In genomic region chr5:102751661-102752307, GRCm38 (mm10) we compare ENCODE assay signal across 19 mouse cellular contexts.
DNase-seq lines count a peak whose midpoint lies in the region; TF ChIP-seq lines count a peak whose summit lies in the region.
"Had no signal": no experiment of that assay in that cellular context is flagged by ENCODE, and none has a peak within 500 bp of the region (broad histone marks: within the 10 kb centered on the region; RNA-seq: fewer than 3 reads in every experiment).

No protein-coding gene starts in this region.

- WGBS in heart, adult 2 months, result 33% methylated on average over 5 of the region's 5 CpGs
- WGBS in hindbrain, embryonic 10.5 days, result 72% methylated on average over 5 of the region's 5 CpGs

- H3K9me3 ChIP-seq in hindbrain, embryonic 10.5 days, result no peaks in the 10 kb centered on the region
- H3K9me3 ChIP-seq: embryonic facial prominence, embryonic 13.5 days; limb, embryonic 12.5 days; midbrain, embryonic 10.5 days; neural tube, embryonic 13.5 days had no signal

- no peak for TF ChIP-seq POLR2A in heart, adult 2 months (IDR thresholded peaks at IDR 0.05; ENCODE audit: insufficient read depth, low read depth, low read length)

- H3K27ac ChIP-seq in heart, adult 2 months, result peak overlapping the region; percentile 57
- H3K27ac ChIP-seq in hindbrain, embryonic 10.5 days, result no peak overlapping the region
- H3K27ac ChIP-seq: embryonic facial prominence, embryonic 13.5 days; gastrocnemius, adult 2 months; left cerebral cortex, adult 2 months; limb, embryonic 12.5 days; midbrain, embryonic 10.5 days; neural tube, embryonic 13.5 days had no signal

- no peaks in the 10 kb centered on the region for H3K27me3 ChIP-seq in heart, adult 2 months (ENCODE audit: control insufficient read depth, insufficient read depth, low read length)
- no peaks in the 10 kb centered on the region for H3K27me3 ChIP-seq in hindbrain, embryonic 10.5 days (ENCODE audit: insufficient read depth, poor library complexity, severe bottlenecking)
- H3K27me3 ChIP-seq: embryonic facial prominence, embryonic 13.5 days; neural tube, embryonic 13.5 days had no signal

- no peak for TF ChIP-seq CTCF in heart, adult 2 months (IDR thresholded peaks at IDR 0.05)

- no peaks in the 10 kb centered on the region; the same call in none of the 2 replicates for H3K4me1 ChIP-seq in heart, adult 2 months (ENCODE audit: control insufficient read depth, insufficient read depth, low read length)
- no peaks in the 10 kb centered on the region for H3K4me1 ChIP-seq in hindbrain, embryonic 10.5 days (replicated peaks)
- H3K4me1 ChIP-seq: neural tube, embryonic 13.5 days had no signal

- no peaks in the 10 kb centered on the region; the same call in 1 of the 2 replicates for H3K36me3 ChIP-seq in heart, adult 2 months (ENCODE audit: control insufficient read depth, insufficient read depth, low read length)
- H3K36me3 ChIP-seq in hindbrain, embryonic 10.5 days, result no peaks in the 10 kb centered on the region
- H3K36me3 ChIP-seq: embryonic facial prominence, embryonic 13.5 days; limb, embryonic 12.5 days; midbrain, embryonic 10.5 days; neural tube, embryonic 13.5 days had no signal

- H3K4me3 ChIP-seq in heart, adult 2 months, result no peak overlapping the region
- no peak overlapping the region for H3K4me3 ChIP-seq in hindbrain, embryonic 10.5 days
- H3K4me3 ChIP-seq: embryonic facial prominence, embryonic 13.5 days; gastrocnemius, adult 2 months; left cerebral cortex, adult 2 months; limb, embryonic 12.5 days; midbrain, embryonic 10.5 days; neural tube, embryonic 13.5 days had no signal

- no peak overlapping the region for H3K9ac ChIP-seq in heart, adult 2 months (ENCODE audit: low read depth, low read length)
- H3K9ac ChIP-seq: embryonic facial prominence, embryonic 13.5 days; forebrain, postnatal 0 days; limb, embryonic 12.5 days; neural tube, embryonic 13.5 days had no signal

- no peak for TF ChIP-seq EP300 in heart, adult 2 months (IDR thresholded peaks at IDR 0.05; ENCODE audit: insufficient read depth, low read depth, low read length)

- intact Hi-C loops in heart, adult 2 months (cut with DNase I), result no loop called here

- H3K79me2 ChIP-seq in heart, adult 2 months (replicated peaks; ENCODE audit: control insufficient read depth, insufficient read depth, low read length), result no peaks in the 10 kb centered on the region

- DNase-seq in heart, adult 2 months, result no peak
- DNase-seq in heart, adult 9 months (ENCODE audit: low spot score in 2 of 2), result no peak
- peak; percentile 46 for DNase-seq in kidney, adult 11 months
- DNase-seq in kidney, adult 18-20 months, result no peak
- peak; percentile 48 for DNase-seq in kidney, adult 9 months
- peak; percentile 43 to 56 for DNase-seq in kidney, postnatal 36 days
- DNase-seq in hindbrain, embryonic 10.5 days (ENCODE audit: low spot score), result no peak
- no peak for DNase-seq in thymus, adult 18-20 months
- DNase-seq: cerebellum, adult 9-11 months; forebrain, postnatal 0 days; gastrocnemius, adult 2 months; lung, postnatal 36 days; right cerebral cortex, postnatal 25 days; thymus, postnatal 4 days had no signal

Comparison
In these comparisons a context has a peak if more than half of its experiments do, and no peak if none do; other contexts are left out.
1. DNase-seq: peak in kidney, adult 11 months (single experiment), kidney, adult 9 months (single experiment) and kidney, postnatal 36 days (2 of 2); none in heart, adult 2 months (0 of 2), heart, adult 9 months (0 of 2), kidney, adult 18-20 months (single experiment), hindbrain, embryonic 10.5 days (single experiment) and thymus, adult 18-20 months (0 of 2).